Mouse (Mus musculus): Measurements from ENCODE around the gene Arhgap4.

Arhgap4 gene

GRCm38 (mm10) chrX:73914827-73915703 is 6.6 kb downstream of the Arhgap4 start:
- DNase-seq (ENCODE audit: low spot score) = peak; percentile 45

- DNase-seq (ENCODE audit: low spot score) = no peak
These were observed 10.1 kb downstream of the Arhgap4 start for GRCm38 (mm10) chrX:73911588-73911987.

- no peak for DNase-seq (ENCODE audit: low spot score)
These were observed 10.5 kb downstream of the Arhgap4 start for GRCm38 (mm10) chrX:73911156-73911555.

GRCm38 (mm10) chrX:73910451-73910850 is 11.2 kb downstream of the Arhgap4 start:
- DNase-seq (ENCODE audit: low spot score) = no peak

- no peak for DNase-seq (ENCODE audit: low spot score)
These were observed 11.6 kb downstream of the Arhgap4 start for GRCm38 (mm10) chrX:73910049-73910448.

- DNase-seq (ENCODE audit: low spot score) = no peak
These were observed 23.7 kb downstream of the Arhgap4 start for GRCm38 (mm10) chrX:73897959-73898358.

GRCm38 (mm10) chrX:73895719-73896118 is 26.0 kb downstream of the Arhgap4 start, which contains the start of gene L1cam:
TSS of gene L1cam (minus strand) at chrX:73896105.
- DNase-seq (ENCODE audit: low spot score) = no peak

- no peak for DNase-seq (ENCODE audit: low spot score)
These were observed 28.8 kb downstream of the Arhgap4 start for GRCm38 (mm10) chrX:73892833-73893232.

GRCm38 (mm10) chrX:73891551-73892152 is 30.0 kb downstream of the Arhgap4 start, which contains the start of gene Avpr2:
TSS of gene Avpr2 (plus strand) at chrX:73892102.
- DNase-seq (ENCODE audit: low spot score) = no peak

- no peak for DNase-seq (ENCODE audit: low spot score)
These were observed 40.2 kb downstream of the Arhgap4 start for GRCm38 (mm10) chrX:73881463-73881862.

GRCm38 (mm10) chrX:73881036-73881427 is 40.6 kb downstream of the Arhgap4 start:
- DNase-seq (ENCODE audit: low spot score) = no peak

GRCm38 (mm10) chrX:73880194-73881035 is 41.3 kb downstream of the Arhgap4 start:
- no peak for DNase-seq (ENCODE audit: low spot score)

- no peak for DNase-seq (ENCODE audit: low spot score)
These were observed 44.7 kb downstream of the Arhgap4 start for GRCm38 (mm10) chrX:73877014-73877413.

- DNase-seq (ENCODE audit: low spot score) = no peak
These were observed 45.8 kb downstream of the Arhgap4 start for GRCm38 (mm10) chrX:73875881-73876280.

GRCm38 (mm10) chrX:73871956-73872355 is 49.7 kb downstream of the Arhgap4 start:
- no peak for DNase-seq (ENCODE audit: low spot score)

GRCm38 (mm10) chrX:73871474-73871873 is 50.2 kb downstream of the Arhgap4 start:
- no peak for DNase-seq (ENCODE audit: low spot score)

GRCm38 (mm10) chrX:73869334-73869733 is 52.3 kb downstream of the Arhgap4 start:
- DNase-seq (ENCODE audit: low spot score) = no peak

GRCm38 (mm10) chrX:73867852-73868251 is 53.8 kb downstream of the Arhgap4 start:
- DNase-seq (ENCODE audit: low spot score) = no peak

GRCm38 (mm10) chrX:73867256-73867655 is 54.4 kb downstream of the Arhgap4 start:
- no peak for DNase-seq (ENCODE audit: low spot score)

GRCm38 (mm10) chrX:73864692-73865091 is 57.0 kb downstream of the Arhgap4 start:
- DNase-seq (ENCODE audit: low spot score) = no peak

GRCm38 (mm10) chrX:73855087-73855408 is 66.6 kb downstream of the Arhgap4 start:
- no peak for DNase-seq (ENCODE audit: low spot score)

GRCm38 (mm10) chrX:73854326-73855086 is 67.2 kb downstream of the Arhgap4 start:
- DNase-seq (ENCODE audit: low spot score) = no peak
